In the genomic region with DNA sequence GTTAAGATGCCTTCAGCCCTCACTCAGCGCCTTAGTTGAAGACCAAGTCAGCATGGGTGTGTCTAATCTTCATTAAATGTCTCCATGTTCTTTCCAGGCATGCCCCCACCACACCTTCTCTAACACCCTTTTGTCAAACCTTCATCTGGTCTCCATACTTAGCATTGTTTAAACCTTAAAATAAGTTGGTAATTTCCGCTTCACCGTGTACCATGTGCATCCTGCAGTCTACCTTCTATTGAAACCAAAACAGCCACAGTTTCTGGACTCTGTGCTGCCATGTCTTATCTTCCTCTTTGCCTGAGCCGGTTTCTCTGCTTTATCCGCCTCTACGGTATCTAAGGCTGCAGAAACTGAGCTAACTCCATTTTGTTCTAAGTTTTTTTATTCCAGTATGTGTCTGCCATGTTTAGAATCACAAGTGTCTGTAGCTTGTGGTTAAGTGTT, we compare ENCODE assay signal across 7 mouse cellular contexts. TPM values are rescaled to one million over a fixed set of nuclear protein-coding genes. Genes with fewer than 3 reads are reported as not detected.
DNase-seq lines count a peak whose midpoint lies in the region; ATAC-seq lines count a peak whose summit lies in the region.

No protein-coding gene starts in this region.

- no peak for ATAC-seq in limb, embryonic 15.5 days (ENCODE audit: insufficient number of reproducible peaks, low FRiP score, low TSS enrichment, low read depth)
- ATAC-seq in stomach, embryonic 15.5 days (ENCODE audit: insufficient read depth, low FRiP score, low read depth) = no peak

- 47% methylated on average over 6 of the region's 6 CpGs for WGBS in limb, embryonic 15.5 days
- 34% methylated on average over 6 of the region's 6 CpGs for WGBS in stomach, embryonic 15.5 days

- H3K9ac ChIP-seq in limb, embryonic 15.5 days = no peak overlapping the region
- no peak overlapping the region for H3K9ac ChIP-seq in stomach, embryonic 15.5 days

- DNase-seq in thymus, postnatal 0 days (ENCODE audit: low spot score) = peak; percentile 26
- DNase-seq in thymus, postnatal 10 days (ENCODE audit: low spot score in 2 of 2) = no peak
- no peak for DNase-seq in layer of hippocampus, adult 9-10 months (ENCODE audit: low spot score)
- DNase-seq in gastrocnemius, adult 8-10 months (ENCODE audit: low spot score in 2 of 2) = no peak

- peak overlapping the region; percentile 90 for H3K4me3 ChIP-seq in erythroblast, embryonic 14.5 days (replicated peaks)
- H3K4me3 ChIP-seq in limb, embryonic 15.5 days = peak overlapping the region; percentile 82
- H3K4me3 ChIP-seq in stomach, embryonic 15.5 days (replicated peaks) = peak overlapping the region; percentile 85; the same call in 1 of the 2 replicates

- H3K36me3 ChIP-seq in erythroblast, embryonic 14.5 days (ENCODE audit: control insufficient read depth) = peaks cover 31% of the 10 kb centered on the region
- peaks cover 8% of the 10 kb centered on the region for H3K36me3 ChIP-seq in limb, embryonic 15.5 days
- peaks cover 3% of the 10 kb centered on the region; the same call in 1 of the 2 replicates for H3K36me3 ChIP-seq in stomach, embryonic 15.5 days

- H3K4me2 ChIP-seq in limb, embryonic 15.5 days = peak overlapping the region; percentile 74
- H3K4me2 ChIP-seq in stomach, embryonic 15.5 days = peak overlapping the region; percentile 62

- H3K9me3 ChIP-seq in erythroblast, embryonic 14.5 days (ENCODE audit: control insufficient read depth, low read length) = no peaks in the 10 kb centered on the region
- no peaks in the 10 kb centered on the region for H3K9me3 ChIP-seq in limb, embryonic 15.5 days
- H3K9me3 ChIP-seq in stomach, embryonic 15.5 days = no peaks in the 10 kb centered on the region

- peak overlapping the region; percentile 12; the same call in 1 of the 2 replicates for H3K27ac ChIP-seq in limb, embryonic 15.5 days
- H3K27ac ChIP-seq in stomach, embryonic 15.5 days = peak overlapping the region; percentile 52; the same call in 1 of the 2 replicates

- no peaks in the 10 kb centered on the region for H3K27me3 ChIP-seq in erythroblast, embryonic 14.5 days (ENCODE audit: control insufficient read depth)
- no peaks in the 10 kb centered on the region for H3K27me3 ChIP-seq in limb, embryonic 15.5 days
- no peaks in the 10 kb centered on the region for H3K27me3 ChIP-seq in stomach, embryonic 15.5 days (replicated peaks)

- H3K4me1 ChIP-seq in erythroblast, embryonic 14.5 days (ENCODE audit: control insufficient read depth) = peaks cover 53% of the 10 kb centered on the region
- H3K4me1 ChIP-seq in limb, embryonic 15.5 days = peaks cover 25% of the 10 kb centered on the region
- H3K4me1 ChIP-seq in stomach, embryonic 15.5 days = peaks cover 22% of the 10 kb centered on the region; the same call in 1 of the 2 replicates

RNA-seq across cellular contexts. Expression of gene Ivns1abp, which starts 2.4 kb away (rescaled TPM):
- polyA plus RNA-seq in thymus, postnatal 0 days (2015; fragmentation: Nextera tagmentation; extraction: Ambion mirVana) = 171 and 193 TPM in 2 replicates
- 0.72 and 1.1 TPM in 2 replicates for polyA plus RNA-seq in erythroblast, embryonic 14.5 days (2012)
- polyA plus RNA-seq in limb, embryonic 15.5 days (2015; fragmentation: Nextera tagmentation; extraction: Ambion mirVana) = 225 and 245 TPM in 2 replicates
- 206 and 241 TPM in 2 replicates for polyA plus RNA-seq in stomach, embryonic 15.5 days (2015; fragmentation: Nextera tagmentation; extraction: Ambion mirVana)
- total RNA-seq in gastrocnemius, adult 8-10 months (2022) = 100 to 1,000 TPM; 117 to 180 (median 157) TPM

Comparison
In these comparisons a context has a peak if more than half of its experiments do, and no peak if none do; other contexts are left out.
1. RNA of gene Ivns1abp, which starts 2.4 kb away (polyA plus RNA-seq): 225 to 245 TPM in limb, embryonic 15.5 days, 206 to 241 TPM in stomach, embryonic 15.5 days and 171 to 193 TPM in thymus, postnatal 0 days; 0.72 to 1.1 TPM in erythroblast, embryonic 14.5 days; every median in the first group is over 10 times any median in the second.
2. Peak in every context shown above with its lines, with median percentiles within 50 percentile points of each other: H3K4me3 ChIP-seq.